Mouse (Mus musculus) intestine, embryonic 15.5 days (tissue): ENCODE results near the gene Zdhhc14. TPM values are rescaled to one million over a fixed set of nuclear protein-coding genes. Genes with fewer than 3 reads are reported as not detected.

Experiments used
- ATAC-seq: fragments of 200-750 bp; cut with Nextera tagmentation; 2 replicates; pipeline ENCODE4 v1.8.0; 2017; ENCODE audit warnings: moderate TSS enrichment, moderate library complexity
- H3K27ac ChIP-seq: fragments of 300-500 bp; sonication (generic); 2 replicates; pipeline ENCODE4 v1.5.1; 2015; ENCODE audit warnings: mild to moderate bottlenecking, inconsistent platforms
- H3K27me3 ChIP-seq: fragments of 300-500 bp; sonication (generic); replicated peaks from 2 replicates; pipeline ENCODE4 v1.6.1; 2015; ENCODE audit warnings: inconsistent platforms
- H3K36me3 ChIP-seq: fragments of 300-500 bp; sonication (generic); 2 replicates; pipeline ENCODE4 v1.6.1; 2015; ENCODE audit warnings: inconsistent platforms
- H3K4me1 ChIP-seq: fragments of 300-500 bp; sonication (generic); replicated peaks from 2 replicates; pipeline ENCODE4 v1.6.1; 2015; ENCODE audit warnings: inconsistent platforms
- H3K4me2 ChIP-seq: fragments of 300-500 bp; sonication (generic); replicated peaks from 2 replicates; pipeline ENCODE4 v1.6.1; 2015; ENCODE audit warnings: mild to moderate bottlenecking, inconsistent platforms
- H3K4me3 ChIP-seq: fragments of 300-500 bp; sonication (generic); replicated peaks from 2 replicates; pipeline ENCODE4 v1.5.1; 2015; ENCODE audit warnings: inconsistent platforms
- H3K9ac ChIP-seq: fragments of 300-500 bp; sonication (generic); 2 replicates; pipeline ENCODE4 v1.6.1; 2015; ENCODE audit warnings: inconsistent platforms
- H3K9me3 ChIP-seq: fragments of 300-500 bp; sonication (generic); 2 replicates; pipeline ENCODE4 v1.6.1; 2016; ENCODE audit warnings: inconsistent platforms
- WGBS: fragments of 180-500 bp; shearing (Covaris S2); methylation state at CpG from one replicate; pipeline ENCODE4 v1.1.7; 2015; 5-methylcytosine and 5-hydroxymethylcytosine counted together
- polyA plus RNA-seq: library from polyadenylated mRNA; unstranded; fragments of >200 nt; fragmentation: Nextera tagmentation; extraction: Ambion mirVana; gene quantifications from 2 replicates; pipeline ENCODE4 v1.2.1, GENCODE M21; 2015

Zdhhc14 gene
- polyA plus RNA-seq, 1 experiment from 2014 or later = 2.5 TPM

DNA sequence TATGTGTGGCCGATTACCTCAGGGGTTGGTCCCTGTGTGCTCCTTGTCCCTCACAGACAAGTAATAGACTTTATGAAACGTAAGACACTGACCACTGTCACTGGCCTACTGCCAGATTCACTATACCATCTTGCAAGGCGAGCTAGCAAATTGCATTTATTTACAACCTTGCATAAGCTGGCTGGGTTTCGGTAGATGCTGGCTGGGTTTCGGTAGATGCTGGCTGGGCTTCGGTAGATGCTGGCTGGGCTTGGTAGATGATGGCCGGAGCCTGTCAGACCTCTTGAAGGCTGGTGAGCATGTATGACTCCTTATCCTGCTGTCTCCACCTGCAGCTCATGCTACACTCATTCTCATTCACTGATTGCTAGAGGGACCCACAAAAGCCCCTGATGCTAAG is 200.9 kb downstream of the Zdhhc14 start:
- Histone ChIP-seq H3K4me3 (no peak overlapping the region), H3K27ac (no peak overlapping the region), H3K36me3 (no peaks in the 10 kb centered on the region), H3K4me1 (peaks cover 6% of the 10 kb centered on the region; the same call in 1 of the 2 replicates), H3K9me3 (no peaks in the 10 kb centered on the region), H3K27me3 (no peaks in the 10 kb centered on the region), H3K9ac (no peak overlapping the region), H3K4me2 (no peak overlapping the region)
- 49% methylated on average over 7 of the region's 7 CpGs for WGBS
- ATAC-seq = no peak

DNA sequence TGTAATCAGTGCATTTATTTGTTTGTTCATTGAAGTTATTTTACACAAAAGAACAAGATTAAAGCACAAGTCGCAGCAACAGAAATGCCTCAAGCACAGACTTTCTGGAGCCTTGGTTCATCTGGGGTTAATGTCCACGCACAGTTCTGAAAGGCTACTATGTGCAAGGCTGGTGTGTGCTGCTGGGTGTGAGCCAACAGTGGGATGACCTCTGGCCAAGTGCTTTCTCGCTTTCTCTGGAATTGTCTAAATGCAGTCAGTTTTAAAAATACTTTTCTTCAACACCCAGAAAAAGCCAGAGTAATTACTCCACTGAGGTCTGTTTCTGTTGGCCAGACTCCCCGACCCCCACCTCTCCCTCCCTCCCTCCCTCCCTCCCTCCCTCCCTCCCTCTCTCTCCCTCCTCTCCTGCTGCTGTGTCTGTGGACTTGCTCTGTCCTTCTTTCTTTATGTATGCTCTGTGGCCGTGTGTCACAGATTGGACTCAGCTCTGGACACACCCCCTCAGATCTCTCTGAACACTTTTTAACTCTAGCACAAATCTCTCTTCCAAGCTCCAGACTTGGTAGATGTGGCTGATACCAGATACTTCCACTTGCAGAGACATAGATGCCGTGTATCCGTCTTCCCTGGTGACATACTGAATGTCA is 206.2 kb downstream of the Zdhhc14 start:
- Histone ChIP-seq H3K27ac (no peak overlapping the region), H3K9me3 (no peaks in the 10 kb centered on the region), H3K4me3 (no peak overlapping the region), H3K9ac (no peak overlapping the region), H3K4me1 (no peaks in the 10 kb centered on the region), H3K36me3 (no peaks in the 10 kb centered on the region), H3K4me2 (no peak overlapping the region), H3K27me3 (no peaks in the 10 kb centered on the region)
- ATAC-seq = no peak; the same call in 1 of the 2 replicates
- 39% methylated on average over 7 of the region's 7 CpGs for WGBS

DNA sequence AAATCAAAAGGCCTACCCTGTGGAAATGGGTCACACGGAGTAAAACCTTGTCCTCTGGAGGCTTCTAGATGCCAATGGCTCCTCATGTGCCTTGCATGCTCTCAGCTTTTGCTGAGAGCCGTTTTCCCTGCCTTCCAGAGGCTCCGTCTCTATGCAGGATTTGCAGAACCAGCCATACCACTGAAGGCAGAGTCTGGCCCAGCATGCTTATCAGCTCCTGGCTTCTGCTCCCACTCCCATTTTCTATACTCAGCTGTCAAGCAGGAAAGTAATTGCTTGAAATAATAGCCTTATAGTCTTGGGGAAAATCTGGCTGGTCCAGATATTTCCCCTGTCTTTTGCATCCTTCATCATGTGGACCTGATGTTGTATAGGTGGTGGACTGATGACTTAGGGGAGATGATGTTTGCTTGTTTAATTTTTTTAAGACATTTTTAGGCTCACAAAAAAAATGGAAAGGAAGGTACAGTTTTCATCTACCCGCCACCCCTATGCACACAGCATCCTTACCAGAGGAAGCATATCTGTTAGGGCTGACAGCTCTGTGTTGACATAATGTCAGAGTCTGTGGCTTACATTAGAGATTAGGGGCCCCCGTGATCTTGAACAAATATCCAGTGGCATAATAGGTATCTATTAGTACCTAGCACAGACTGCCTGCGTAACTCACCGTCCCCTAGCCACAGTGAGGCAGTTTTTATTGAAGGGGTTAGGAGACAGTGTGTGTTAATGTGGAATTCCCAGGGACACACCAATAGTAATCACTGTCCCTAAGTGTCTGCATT is 218.2 kb downstream of the Zdhhc14 start:
- Histone ChIP-seq H3K4me2 (no peak overlapping the region), H3K4me1 (no peaks in the 10 kb centered on the region), H3K9me3 (no peaks in the 10 kb centered on the region), H3K36me3 (no peaks in the 10 kb centered on the region), H3K27me3 (no peaks in the 10 kb centered on the region), H3K9ac (no peak overlapping the region), H3K27ac (no peak overlapping the region), H3K4me3 (no peak overlapping the region)
- WGBS = 55% methylated on average over 7 of the region's 7 CpGs
- no peak for ATAC-seq

DNA sequence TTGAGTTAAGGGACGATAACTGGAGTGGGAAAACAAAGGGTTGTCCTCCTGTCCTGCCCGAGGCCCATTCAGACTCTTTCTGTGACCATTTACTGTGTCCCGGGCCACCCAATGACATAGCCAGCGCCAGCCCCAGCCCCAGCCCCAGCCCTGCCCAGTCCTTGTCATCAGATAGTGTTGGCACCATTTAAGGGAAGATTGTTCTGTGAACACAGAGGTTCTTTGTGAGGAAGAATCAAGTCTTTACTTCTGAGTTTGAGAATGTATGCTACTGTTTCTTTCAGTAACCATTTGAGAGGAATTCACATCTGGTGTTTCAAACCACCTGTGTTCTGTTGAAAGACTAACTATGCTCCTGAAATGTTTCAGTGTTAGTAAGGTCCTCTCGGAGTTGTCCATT is 219.5 kb downstream of the Zdhhc14 start:
- WGBS = 77% methylated on average over 5 of the region's 5 CpGs
- no peaks in the 10 kb centered on the region for H3K27me3 ChIP-seq
- ATAC-seq = no peak

DNA sequence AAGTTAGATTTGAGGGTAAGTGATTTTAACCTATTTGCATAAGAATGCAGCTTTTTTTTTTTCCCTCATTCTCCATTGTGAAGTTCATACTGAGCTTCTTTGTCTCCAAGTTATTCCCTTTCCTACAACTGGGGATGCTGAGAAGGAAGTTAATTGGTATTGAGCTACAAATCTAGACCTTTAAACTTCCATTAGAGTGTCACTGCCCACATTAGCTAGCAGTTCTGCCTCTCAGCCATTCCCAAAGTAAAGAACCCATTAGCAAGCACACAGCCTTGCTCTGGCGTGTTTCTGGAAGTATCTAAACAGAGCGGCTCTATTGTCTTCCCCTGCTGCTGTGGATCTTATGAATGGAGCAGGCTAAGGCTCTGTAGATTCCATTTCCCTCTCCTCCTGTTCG is 220.8 kb downstream of the Zdhhc14 start:
- H3K9ac ChIP-seq = no peak overlapping the region
- H3K4me2 ChIP-seq = no peak overlapping the region
- no peaks in the 10 kb centered on the region for H3K9me3 ChIP-seq
- H3K36me3 ChIP-seq = no peaks in the 10 kb centered on the region
- no peaks in the 10 kb centered on the region for H3K27me3 ChIP-seq
- no peak overlapping the region for H3K27ac ChIP-seq
- 67% methylated on average over 3 of the region's 3 CpGs for WGBS
- no peaks in the 10 kb centered on the region for H3K4me1 ChIP-seq
- no peak for ATAC-seq
- no peak overlapping the region for H3K4me3 ChIP-seq

More for the DNA sequence above, 219.5 kb downstream of the Zdhhc14 start:
- Histone ChIP-seq H3K4me2 (no peak overlapping the region), H3K9me3 (no peaks in the 10 kb centered on the region), H3K27ac (no peak overlapping the region), H3K9ac (no peak overlapping the region), H3K36me3 (no peaks in the 10 kb centered on the region), H3K4me3 (no peak overlapping the region), H3K4me1 (no peaks in the 10 kb centered on the region)

DNA sequence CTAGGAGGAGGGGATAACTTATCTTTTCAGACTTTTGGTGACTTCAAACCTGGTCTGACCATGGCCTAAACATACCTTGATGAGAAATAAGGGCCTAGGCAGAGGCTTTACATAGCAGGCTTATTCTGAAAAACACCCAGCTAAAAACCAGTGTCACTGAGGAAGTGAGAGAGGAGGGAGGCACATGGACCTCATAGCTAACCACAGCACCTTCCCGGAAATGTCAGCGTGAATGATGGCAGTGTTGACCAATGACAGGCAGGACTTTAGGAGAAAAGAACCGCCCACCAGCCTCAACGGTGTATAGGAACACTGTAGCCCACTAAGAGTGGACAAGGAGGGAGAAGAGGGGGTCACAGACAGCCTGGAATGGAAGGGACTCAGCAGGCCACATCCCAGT is 224.6 kb downstream of the Zdhhc14 start:
- Histone ChIP-seq H3K9me3 (no peaks in the 10 kb centered on the region), H3K4me3 (no peak overlapping the region), H3K9ac (no peak overlapping the region), H3K4me1 (no peaks in the 10 kb centered on the region), H3K36me3 (no peaks in the 10 kb centered on the region), H3K27ac (no peak overlapping the region), H3K27me3 (no peaks in the 10 kb centered on the region), H3K4me2 (no peak overlapping the region)
- 82% methylated on average over 4 of the region's 4 CpGs for WGBS
- ATAC-seq = no peak

DNA sequence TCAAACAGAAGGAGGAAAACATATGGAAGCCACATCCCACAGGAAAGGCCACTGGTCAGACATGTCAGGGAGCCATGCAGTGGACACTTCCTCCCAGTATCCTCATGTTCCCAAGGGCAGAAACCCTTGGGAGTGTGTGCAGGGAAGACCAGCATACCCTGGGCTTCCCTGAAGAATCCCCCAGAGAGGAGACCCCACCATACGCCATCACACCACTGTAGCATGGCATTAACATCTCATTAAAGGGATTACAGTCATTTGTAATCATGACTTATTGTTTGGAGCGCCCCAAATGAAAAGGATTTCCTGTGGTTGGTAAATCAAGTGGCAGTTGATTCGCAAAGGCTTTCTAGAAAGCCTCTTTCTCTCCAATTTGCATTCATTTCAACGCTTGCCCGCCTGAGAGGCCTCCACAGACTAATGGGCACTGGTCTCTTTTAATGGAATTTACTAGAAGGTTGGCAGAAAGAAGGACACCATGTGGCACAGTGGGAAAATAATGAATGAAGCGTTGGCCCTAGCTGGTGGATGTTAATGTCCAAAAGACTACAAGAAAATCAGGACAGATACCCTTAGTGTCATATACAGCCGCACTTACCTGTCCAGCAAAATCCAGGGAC is 226.5 kb downstream of the Zdhhc14 start:
- H3K4me2 ChIP-seq = no peak overlapping the region
- H3K9ac ChIP-seq = no peak overlapping the region
- no peak for ATAC-seq
- 0 out of 2 replicates have a peak, but pooled peaks cover 3% of the 10 kb centered on the region for H3K4me1 ChIP-seq
- 81% methylated on average over 7 of the region's 7 CpGs for WGBS
- no peaks in the 10 kb centered on the region for H3K27me3 ChIP-seq
- no peaks in the 10 kb centered on the region for H3K36me3 ChIP-seq
- H3K4me3 ChIP-seq = no peak overlapping the region
- H3K9me3 ChIP-seq = no peaks in the 10 kb centered on the region
- H3K27ac ChIP-seq = no peak overlapping the region

DNA sequence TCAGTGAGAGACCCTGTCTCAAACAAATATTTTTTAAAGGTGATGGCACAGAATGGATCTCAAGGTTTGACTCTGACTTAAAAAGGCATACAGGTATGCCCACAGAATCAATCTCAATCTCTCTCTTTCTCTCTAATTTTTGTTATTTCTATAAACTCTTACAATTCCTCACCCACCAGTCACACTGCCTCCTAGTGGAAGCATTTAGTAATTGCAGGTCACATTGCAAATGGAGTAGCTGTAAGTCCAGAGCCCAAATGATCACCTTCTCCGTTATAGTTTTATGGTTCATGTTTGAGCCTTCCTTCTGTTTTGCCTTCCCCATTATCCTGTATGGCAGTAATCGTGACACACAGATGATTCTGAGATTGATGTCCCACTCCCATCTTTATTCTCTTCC is 230.4 kb downstream of the Zdhhc14 start:
- Histone ChIP-seq H3K27me3 (no peaks in the 10 kb centered on the region), H3K4me1 (0 out of 2 replicates have a peak, but pooled peaks cover 3% of the 10 kb centered on the region), H3K4me3 (no peak overlapping the region), H3K27ac (peak overlapping the region; percentile 74; the same call in 1 of the 2 replicates), H3K4me2 (no peak overlapping the region), H3K36me3 (no peaks in the 10 kb centered on the region), H3K9me3 (no peaks in the 10 kb centered on the region), H3K9ac (no peak overlapping the region)
- 83% methylated on average over 2 of the region's 2 CpGs for WGBS
- no peak for ATAC-seq

DNA sequence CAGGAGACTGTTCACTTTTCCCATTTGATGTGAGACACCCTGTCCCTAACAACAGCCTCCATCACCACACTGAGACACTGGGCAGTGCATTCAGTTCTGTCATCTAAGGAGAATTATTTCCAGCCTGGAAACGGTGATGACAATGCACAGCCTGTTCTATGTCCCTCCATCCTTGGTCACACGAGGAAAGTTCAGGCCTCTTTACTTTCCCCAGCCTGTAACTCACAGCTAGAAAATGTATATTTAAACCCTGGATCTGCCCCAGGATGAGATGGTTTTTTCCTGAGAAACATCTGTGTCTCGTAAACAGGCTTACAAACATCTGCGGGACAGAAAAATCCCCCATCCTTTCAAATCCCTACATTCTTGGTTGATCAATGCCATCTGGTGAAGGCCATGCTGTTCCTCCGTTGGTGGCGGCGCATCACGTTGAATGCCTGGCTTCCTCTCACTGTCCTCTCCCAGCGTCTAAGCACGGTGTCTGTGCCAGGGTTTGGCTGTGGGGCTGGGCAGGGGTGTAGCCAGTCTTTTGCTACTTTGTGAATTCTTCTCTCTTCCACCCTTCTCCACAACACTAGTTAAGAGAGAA is 231.3 kb downstream of the Zdhhc14 start:
- Histone ChIP-seq H3K9ac (no peak overlapping the region), H3K9me3 (no peaks in the 10 kb centered on the region), H3K27me3 (no peaks in the 10 kb centered on the region), H3K4me3 (no peak overlapping the region), H3K4me2 (no peak overlapping the region), H3K27ac (peak overlapping the region; percentile 74), H3K36me3 (no peaks in the 10 kb centered on the region), H3K4me1 (0 out of 2 replicates have a peak, but pooled peaks cover 3% of the 10 kb centered on the region)
- WGBS = 39% methylated on average over 10 of the region's 10 CpGs
- ATAC-seq = peak; percentile 73

DNA sequence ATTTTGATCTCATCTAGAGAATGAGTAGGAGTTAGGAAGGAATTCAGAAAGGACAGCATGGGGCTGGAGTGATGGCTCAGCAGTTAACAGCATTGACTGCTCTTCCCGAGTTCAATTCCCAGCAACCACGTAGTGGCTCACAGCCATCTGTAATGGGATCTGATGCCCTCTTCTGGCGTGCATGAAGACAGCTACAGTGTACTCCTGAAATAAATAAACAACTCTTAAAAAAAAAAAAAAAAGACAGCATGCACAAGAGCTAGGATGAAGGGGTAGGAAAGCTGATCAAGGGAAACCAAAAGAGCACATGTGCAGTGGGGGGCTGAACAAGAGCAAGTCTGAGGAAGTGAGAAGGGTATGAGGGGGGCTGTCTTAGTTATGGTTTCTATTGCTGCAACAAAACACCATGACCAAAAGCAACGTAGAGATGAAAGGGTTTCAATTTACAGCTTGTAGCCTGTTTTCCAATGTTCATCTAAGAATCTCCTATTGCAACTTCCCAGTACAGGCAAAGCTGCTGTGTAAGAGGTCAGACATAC is 237.3 kb downstream of the Zdhhc14 start:
- H3K9me3 ChIP-seq = no peaks in the 10 kb centered on the region
- no peaks in the 10 kb centered on the region for H3K36me3 ChIP-seq
- H3K27me3 ChIP-seq = no peaks in the 10 kb centered on the region
- H3K27ac ChIP-seq = no peak overlapping the region
- H3K4me3 ChIP-seq = no peak overlapping the region
- whole genome bisulfite sequencing = 46% methylated on average over 4 of the region's 4 CpGs
- H3K4me2 ChIP-seq = no peak overlapping the region
- no peak for ATAC-seq
- no peaks in the 10 kb centered on the region for H3K4me1 ChIP-seq
- H3K9ac ChIP-seq = no peak overlapping the region

DNA sequence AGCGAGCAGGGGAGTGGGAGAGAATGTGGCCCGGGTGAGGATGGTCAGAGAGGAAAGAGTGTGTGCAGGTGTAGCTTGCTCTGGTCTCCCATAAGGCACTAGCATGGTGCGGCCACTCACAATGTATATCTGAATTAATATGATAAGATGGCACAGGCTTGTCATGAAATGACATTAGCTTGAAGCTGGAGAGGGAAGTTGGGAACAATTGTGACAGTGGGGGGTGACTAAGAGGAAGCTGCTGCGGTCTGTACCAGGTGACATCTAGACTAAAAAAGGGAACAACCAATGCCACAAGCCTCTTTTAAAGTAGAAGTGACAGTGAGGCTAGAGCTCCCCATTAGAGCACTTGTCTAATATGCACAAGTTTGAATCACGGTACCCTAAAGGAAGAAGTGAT is 238.2 kb downstream of the Zdhhc14 start:
- H3K27ac ChIP-seq = no peak overlapping the region
- no peaks in the 10 kb centered on the region for H3K4me1 ChIP-seq
- H3K27me3 ChIP-seq = no peaks in the 10 kb centered on the region
- no peaks in the 10 kb centered on the region for H3K9me3 ChIP-seq
- H3K4me2 ChIP-seq = no peak overlapping the region
- H3K36me3 ChIP-seq = no peaks in the 10 kb centered on the region
- no peak overlapping the region for H3K9ac ChIP-seq
- no peak overlapping the region for H3K4me3 ChIP-seq
- no peak for ATAC-seq
- WGBS = 91% methylated on average over 5 of the region's 5 CpGs

DNA sequence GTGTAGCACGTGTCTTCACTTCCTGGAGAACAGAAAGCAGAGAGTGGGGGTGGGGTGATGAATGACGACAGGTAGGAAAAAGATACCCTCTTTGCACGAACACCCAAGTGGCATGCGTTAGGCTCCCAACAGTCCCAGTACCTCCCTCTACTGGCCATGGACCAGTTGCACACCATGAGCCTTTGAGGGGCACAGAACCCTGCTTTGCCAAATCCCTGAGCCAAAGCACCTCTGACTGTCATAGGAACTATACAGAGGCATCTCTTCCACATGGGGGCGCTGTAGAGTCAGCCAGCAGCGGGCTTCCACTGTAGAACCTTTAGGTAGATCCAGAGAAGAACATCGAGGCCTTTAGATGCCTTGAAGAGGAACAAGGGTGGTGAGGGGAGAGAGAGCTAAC is 241.0 kb downstream of the Zdhhc14 start:
- no peak overlapping the region for H3K4me2 ChIP-seq
- H3K4me3 ChIP-seq = no peak overlapping the region
- no peak overlapping the region for H3K27ac ChIP-seq
- H3K27me3 ChIP-seq = no peaks in the 10 kb centered on the region
- no peaks in the 10 kb centered on the region for H3K4me1 ChIP-seq
- no peaks in the 10 kb centered on the region for H3K9me3 ChIP-seq
- no peaks in the 10 kb centered on the region for H3K36me3 ChIP-seq
- WGBS = 30% methylated on average over 7 of the region's 7 CpGs
- ATAC-seq = no peak
- H3K9ac ChIP-seq = no peak overlapping the region
